Mouse (Mus musculus): ENCODE results near the gene Ank. TPM values are rescaled to one million over a fixed set of nuclear protein-coding genes. Genes with fewer than 3 reads are reported as not detected.

Ank gene
- total RNA-seq, 1 experiment: 12.0 TPM

GRCm38 (mm10) chr15:27582428-27582827 is 116.0 kb downstream of the Ank start:
- Histone ChIP-seq H3K36me3 (ENCODE audit: control insufficient read depth, insufficient read depth, low read length, poor library complexity, severe bottlenecking) (no peaks in the 10 kb centered on the region; the same call in 1 of the 2 replicates), H3K9me3 (ENCODE audit: control insufficient read depth, insufficient read depth, low read depth, low read length) (no peaks in the 10 kb centered on the region), H3K4me1 (ENCODE audit: control insufficient read depth in 2 of 2, insufficient read depth in 2 of 2, low read length in 2 of 2, poor library complexity in 1 of 2) (peaks cover 2 to 25% of the 10 kb centered on the region in 2 experiments; a peak in 3 of 4 replicates), H3K4me3 (ENCODE audit: insufficient read depth in 1 of 2, low read depth in 1 of 2, low read length in 2 of 2, poor library complexity in 1 of 2, severe bottlenecking in 1 of 2) (no peak overlapping the region), H3K27ac (ENCODE audit: insufficient read depth, low read depth, low read length, poor library complexity, severe bottlenecking) (no peak overlapping the region), H3K9ac (ENCODE audit: insufficient read depth, low read depth, low read length, poor library complexity, severe bottlenecking) (no peak overlapping the region)
- TF ChIP-seq CHD2 (IDR thresholded peaks at IDR 0.05; ENCODE audit: low read depth, low read length) (no peak), HCFC1 (IDR thresholded peaks at IDR 0.05; ENCODE audit: borderline replicate concordance, insufficient read depth, low read length) (no peak), ZC3H11A (IDR thresholded peaks at IDR 0.05; ENCODE audit: borderline replicate concordance, low read depth, low read length) (no peak)
- in situ Hi-C loops (cut with MboI; ENCODE audit: low sequenced_read_pairs in 2 of 2, unreplicated experiment in 2 of 2): loop anchor here (25.0 kb wide), 1 partner anchor 270 kb away; no protein-coding TSS in a partner anchor
- DNase-seq (ENCODE audit: low read depth, low spot score): no peak

- TF ChIP-seq ZC3H11A (IDR thresholded peaks at IDR 0.05; ENCODE audit: borderline replicate concordance, low read depth, low read length) (no peak), HCFC1 (IDR thresholded peaks at IDR 0.05; ENCODE audit: borderline replicate concordance, insufficient read depth, low read length) (no peak), MAFK (IDR thresholded peaks at IDR 0.05; ENCODE audit: insufficient read depth, low read depth, low read length) (no peak), ZNF384 (IDR thresholded peaks at IDR 0.05; ENCODE audit: low read depth, low read length) (no peak), CHD2 (IDR thresholded peaks at IDR 0.05; ENCODE audit: low read depth, low read length) (no peak)
- H3K36me3 ChIP-seq (ENCODE audit: control insufficient read depth, insufficient read depth, low read length, poor library complexity, severe bottlenecking): no peaks in the 10 kb centered on the region; the same call in 1 of the 2 replicates
- no peak overlapping the region for H3K27ac ChIP-seq (ENCODE audit: insufficient read depth, low read depth, low read length, poor library complexity, severe bottlenecking)
- H3K9ac ChIP-seq (ENCODE audit: insufficient read depth, low read depth, low read length, poor library complexity, severe bottlenecking): no peak overlapping the region
- no peak for DNase-seq (ENCODE audit: low read depth, low spot score)
- H3K9me3 ChIP-seq (ENCODE audit: control insufficient read depth, insufficient read depth, low read depth, low read length): no peaks in the 10 kb centered on the region
- peaks cover 2 to 25% of the 10 kb centered on the region in 2 experiments; a peak in 3 of 4 replicates for H3K4me1 ChIP-seq (ENCODE audit: control insufficient read depth in 2 of 2, insufficient read depth in 2 of 2, low read length in 2 of 2, poor library complexity in 1 of 2)
- in situ Hi-C loops (cut with MboI; ENCODE audit: low sequenced_read_pairs in 2 of 2, unreplicated experiment in 2 of 2): loop anchor here (25.0 kb wide), 1 partner anchor 271 kb away; no protein-coding TSS in a partner anchor
- no peak overlapping the region for H3K4me3 ChIP-seq (ENCODE audit: insufficient read depth in 1 of 2, low read depth in 1 of 2, low read length in 2 of 2, poor library complexity in 1 of 2, severe bottlenecking in 1 of 2)
Measured at GRCm38 (mm10) chr15:27583042-27583441, 116.6 kb downstream of the Ank start.

GRCm38 (mm10) chr15:27583620-27584019 is 117.1 kb downstream of the Ank start:
- in situ Hi-C loops (cut with MboI; ENCODE audit: low sequenced_read_pairs in 2 of 2, unreplicated experiment in 2 of 2): loop anchor here (25.0 kb wide), 1 partner anchor 271 kb away; no protein-coding TSS in a partner anchor
- Histone ChIP-seq H3K27ac (ENCODE audit: insufficient read depth, low read depth, low read length, poor library complexity, severe bottlenecking) (no peak overlapping the region), H3K9me3 (ENCODE audit: control insufficient read depth, insufficient read depth, low read depth, low read length) (no peaks in the 10 kb centered on the region), H3K4me3 (ENCODE audit: insufficient read depth in 1 of 2, low read depth in 1 of 2, low read length in 2 of 2, poor library complexity in 1 of 2, severe bottlenecking in 1 of 2) (no peak overlapping the region), H3K36me3 (ENCODE audit: control insufficient read depth, insufficient read depth, low read length, poor library complexity, severe bottlenecking) (no peaks in the 10 kb centered on the region; the same call in 1 of the 2 replicates), H3K9ac (ENCODE audit: insufficient read depth, low read depth, low read length, poor library complexity, severe bottlenecking) (no peak overlapping the region), H3K4me1 (ENCODE audit: control insufficient read depth in 2 of 2, insufficient read depth in 2 of 2, low read length in 2 of 2, poor library complexity in 1 of 2) (peaks cover 2 to 21% of the 10 kb centered on the region in 2 experiments; a peak in 3 of 4 replicates)
- no peak for DNase-seq (ENCODE audit: low read depth, low spot score)
- TF ChIP-seq MAFK (IDR thresholded peaks at IDR 0.05; ENCODE audit: insufficient read depth, low read depth, low read length) (no peak), CHD2 (IDR thresholded peaks at IDR 0.05; ENCODE audit: low read depth, low read length) (no peak), ZNF384 (IDR thresholded peaks at IDR 0.05; ENCODE audit: low read depth, low read length) (no peak), HCFC1 (IDR thresholded peaks at IDR 0.05; ENCODE audit: borderline replicate concordance, insufficient read depth, low read length) (no peak), ZC3H11A (IDR thresholded peaks at IDR 0.05; ENCODE audit: borderline replicate concordance, low read depth, low read length) (no peak)

- no peak for DNase-seq (ENCODE audit: low read depth, low spot score)
Measured at GRCm38 (mm10) chr15:27585466-27586092, 119.1 kb downstream of the Ank start.

More at GRCm38 (mm10) chr15:27585466-27586092, 119.1 kb downstream of the Ank start:
- Histone ChIP-seq H3K27ac (ENCODE audit: insufficient read depth, low read depth, low read length, poor library complexity, severe bottlenecking) (no peak overlapping the region), H3K36me3 (ENCODE audit: control insufficient read depth, insufficient read depth, low read length, poor library complexity, severe bottlenecking) (peaks cover 2% of the 10 kb centered on the region; the same call in 1 of the 2 replicates), H3K9ac (ENCODE audit: insufficient read depth, low read depth, low read length, poor library complexity, severe bottlenecking) (no peak overlapping the region), H3K4me1 (ENCODE audit: control insufficient read depth in 2 of 2, insufficient read depth in 2 of 2, low read length in 2 of 2, poor library complexity in 1 of 2) (peaks cover 0 to 16% of the 10 kb centered on the region in 2 experiments; a peak in 2 of 4 replicates), H3K9me3 (ENCODE audit: control insufficient read depth, insufficient read depth, low read depth, low read length) (no peaks in the 10 kb centered on the region), H3K4me3 (ENCODE audit: insufficient read depth in 1 of 2, low read depth in 1 of 2, low read length in 2 of 2, poor library complexity in 1 of 2, severe bottlenecking in 1 of 2) (no peak overlapping the region)
- TF ChIP-seq CHD2 (IDR thresholded peaks at IDR 0.05; ENCODE audit: low read depth, low read length) (no peak), ZNF384 (IDR thresholded peaks at IDR 0.05; ENCODE audit: low read depth, low read length) (no peak), MAFK (IDR thresholded peaks at IDR 0.05; ENCODE audit: insufficient read depth, low read depth, low read length) (no peak), ZC3H11A (IDR thresholded peaks at IDR 0.05; ENCODE audit: borderline replicate concordance, low read depth, low read length) (no peak), HCFC1 (IDR thresholded peaks at IDR 0.05; ENCODE audit: borderline replicate concordance, insufficient read depth, low read length) (no peak)
- in situ Hi-C loops (cut with MboI; ENCODE audit: low sequenced_read_pairs in 2 of 2, unreplicated experiment in 2 of 2): loop anchor here (25.0 kb wide), 1 partner anchor 273 kb away; no protein-coding TSS in a partner anchor

Data from ES-E14 (cell line).